Mouse (Mus musculus) adrenal gland, postnatal 10 days (tissue): ENCODE data around the gene Olfr311. TPM values are rescaled to one million over a fixed set of nuclear protein-coding genes. Genes with fewer than 3 reads are reported as not detected.

ENCODE experiments used
- DNase-seq: peaks from one replicate; pipeline ENCODE4 v3.0.0; 2021; ENCODE audit warnings: mixed read lengths
- total RNA-seq, 2 experiments: library from RNA; stranded (reverse); gene quantifications; 2 replicates each; pipeline ENCODE4 v1.2.3; 2021

The Olfr311 gene
- total RNA-seq, 2 experiments from 2014 or later = not detected

DNA sequence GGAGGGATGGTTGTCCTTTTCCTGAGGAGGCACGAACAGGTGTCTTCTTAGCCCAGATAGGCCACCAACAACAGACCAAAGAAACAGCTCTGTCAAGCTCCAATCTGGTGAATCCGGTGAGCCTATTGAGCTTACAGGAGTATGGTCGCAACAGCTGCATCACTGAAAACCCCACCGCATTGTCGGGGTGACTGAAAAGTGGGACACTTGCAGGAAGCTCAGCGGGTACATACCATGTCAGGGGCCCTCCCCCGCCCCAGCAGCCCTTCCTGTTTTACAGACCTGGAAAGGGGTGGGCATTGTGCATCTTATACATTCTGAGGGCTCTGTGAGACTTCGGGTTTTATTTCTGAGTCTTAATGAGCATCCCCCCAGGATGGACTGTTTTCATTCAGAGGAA lies 44.7 kb downstream of the Olfr311 start:
- DNase-seq = no peak

DNA sequence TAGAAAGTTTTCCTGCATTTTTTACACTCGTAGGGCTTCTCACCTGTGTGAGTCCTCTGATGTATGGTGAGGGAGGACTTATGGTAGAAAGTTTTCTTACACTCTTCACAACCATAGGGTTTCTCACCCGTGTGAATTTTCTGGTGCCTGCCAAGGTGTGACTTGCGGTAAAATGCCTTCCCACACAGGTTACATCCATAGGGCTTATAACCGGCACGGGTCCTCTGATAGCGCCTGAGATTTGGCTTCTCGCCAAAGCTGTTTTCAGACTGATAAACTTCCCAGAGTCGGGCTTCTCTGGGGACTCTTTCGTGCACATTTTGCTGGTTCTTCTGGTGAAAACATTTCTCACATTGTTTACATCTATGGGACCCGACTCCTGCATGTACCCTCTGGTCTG lies 51.5 kb downstream of the Olfr311 start:
- no peak for DNase-seq

Other genes starting within 250 kb of the Olfr311 start
- gene Olfr324, start 244.1 kb upstream of the Olfr311 start, total RNA-seq = not detected
- not detected for gene 2210407C18Rik, start 223.2 kb upstream of the Olfr311 start, total RNA-seq
- gene Olfr323, start 208.8 kb upstream of the Olfr311 start, total RNA-seq = not detected
- under 1 TPM; 0.36 to 1.00 TPM for gene Trim58, start 198.8 kb upstream of the Olfr311 start, total RNA-seq
- gene Olfr322, start 180.5 kb upstream of the Olfr311 start, total RNA-seq = not detected
- gene Olfr320, start 158.2 kb upstream of the Olfr311 start, total RNA-seq = not detected
- not detected for gene Olfr319, start 140.1 kb upstream of the Olfr311 start, total RNA-seq
- gene Olfr318, start 115.2 kb upstream of the Olfr311 start, total RNA-seq = not detected
- not detected for gene Olfr317, start 100.0 kb upstream of the Olfr311 start, total RNA-seq
- gene Olfr316, start 86.5 kb upstream of the Olfr311 start, total RNA-seq = not detected
- not detected for gene Olfr315, start 66.1 kb upstream of the Olfr311 start, total RNA-seq
- not detected for gene Olfr314, start 56.3 kb upstream of the Olfr311 start, total RNA-seq
- gene Fam183b, start 37.3 kb upstream of the Olfr311 start, total RNA-seq = 1 to 10 TPM; 2.5 to 3.3 TPM
- not detected for gene Olfr313, start 24.3 kb upstream of the Olfr311 start, total RNA-seq
- not detected for gene Olfr312, start 10.0 kb upstream of the Olfr311 start, total RNA-seq
- gene Gm12258, start 7.9 kb downstream of the Olfr311 start, total RNA-seq = 1 to 10 TPM; 3.5 to 7.5 TPM
- gene 2810021J22Rik, start 28.0 kb downstream of the Olfr311 start, total RNA-seq = 1 to 10 TPM; 5.5 to 8.2 TPM
- gene Zfp39, start 65.0 kb downstream of the Olfr311 start, total RNA-seq = 1 to 10 TPM; 4.7 to 6.7 TPM
- gene Btnl10, start 78.7 kb downstream of the Olfr311 start, total RNA-seq = 1 to 10 TPM; 1.2 to 2.1 TPM
- 100 to 1,000 TPM; 154 to 156 TPM for gene Rnf187, start 99.7 kb downstream of the Olfr311 start, total RNA-seq
- gene Hist3h2ba, start 109.7 kb downstream of the Olfr311 start, total RNA-seq = 10 to 100 TPM; 23.0 to 32.1 TPM
- 10 to 100 TPM; 30.8 to 37.5 TPM for gene Hist3h2a, start 115.4 kb downstream of the Olfr311 start, total RNA-seq
- under 1 TPM; 0.09 TPM for gene Trim17, start 115.4 kb downstream of the Olfr311 start, total RNA-seq
- gene Trim11, start 138.8 kb downstream of the Olfr311 start, total RNA-seq = 10 to 100 TPM; 19.7 to 24.3 TPM